Mouse (Mus musculus): ENCODE measurements around the gene Pym1.
A peak's percentile ranks its signal among the peaks of the same experiment; 100 is the strongest.

The Pym1 gene

GRCm38 (mm10) chr10:128744680-128745601 is 2.7 kb upstream of the Pym1 start, which contains the start of gene Dgka:
TSS of gene Dgka (minus strand) at chr10:128744855.
- no peak for DNase-seq (ENCODE audit: low spot score)

GRCm38 (mm10) chr10:128745946-128746613 is 1.6 kb upstream of the Pym1 start:
- DNase-seq (ENCODE audit: low spot score): no peak

GRCm38 (mm10) chr10:128746972-128747645 is 580 bp upstream of the Pym1 start:
- DNase-seq (ENCODE audit: low spot score): no peak

- peak; percentile 54 for DNase-seq (ENCODE audit: low spot score)
These were observed 669 bp downstream of the Pym1 start for GRCm38 (mm10) chr10:128748252-128748864.

GRCm38 (mm10) chr10:128772895-128773294 is 25.2 kb downstream of the Pym1 start:
- no peak for DNase-seq (ENCODE audit: low spot score)

- DNase-seq (ENCODE audit: low spot score): no peak
These were observed 26.0 kb downstream of the Pym1 start for GRCm38 (mm10) chr10:128773685-128774084.

GRCm38 (mm10) chr10:128778441-128778840 is 30.8 kb downstream of the Pym1 start:
- DNase-seq (ENCODE audit: low spot score): no peak

- no peak for DNase-seq (ENCODE audit: low spot score)
These were observed 31.5 kb downstream of the Pym1 start for GRCm38 (mm10) chr10:128779011-128779795.

GRCm38 (mm10) chr10:128780200-128780599 is 32.5 kb downstream of the Pym1 start:
- no peak for DNase-seq (ENCODE audit: low spot score)

GRCm38 (mm10) chr10:128790398-128791124 is 42.9 kb downstream of the Pym1 start, which contains the start of gene Mmp19:
TSS of gene Mmp19 (plus strand) at chr10:128790910.
- DNase-seq (ENCODE audit: low spot score): no peak

- DNase-seq (ENCODE audit: low spot score): no peak
These were observed 44.4 kb downstream of the Pym1 start for GRCm38 (mm10) chr10:128792041-128792440.

GRCm38 (mm10) chr10:128793258-128793657 is 45.6 kb downstream of the Pym1 start:
- no peak for DNase-seq (ENCODE audit: low spot score)

- DNase-seq (ENCODE audit: low spot score): no peak
These were observed 46.7 kb downstream of the Pym1 start for GRCm38 (mm10) chr10:128794391-128794790.

GRCm38 (mm10) chr10:128795581-128795980 is 47.9 kb downstream of the Pym1 start:
- DNase-seq (ENCODE audit: low spot score): peak; percentile 40

- no peak for DNase-seq (ENCODE audit: low spot score)
These were observed 51.0 kb downstream of the Pym1 start for GRCm38 (mm10) chr10:128798676-128799075.

GRCm38 (mm10) chr10:128801981-128802495 is 54.3 kb downstream of the Pym1 start:
- DNase-seq (ENCODE audit: low spot score): no peak

- no peak for DNase-seq (ENCODE audit: low spot score)
These were observed 55.3 kb downstream of the Pym1 start for GRCm38 (mm10) chr10:128802956-128803355.

GRCm38 (mm10) chr10:128803361-128803760 is 55.7 kb downstream of the Pym1 start:
- no peak for DNase-seq (ENCODE audit: low spot score)

- DNase-seq (ENCODE audit: low spot score): peak; percentile 57
These were observed 56.1 kb downstream of the Pym1 start, which contains the start of gene Dnajc14 for GRCm38 (mm10) chr10:128803771-128804270. TSS of gene Dnajc14 (plus strand) at chr10:128804062.
